Mouse (Mus musculus) cerebellum, adult 2 months (tissue): ENCODE data around the gene Hdc.

Experiments used
- CTCF ChIP-seq: fragments of 200-500 bp; IDR thresholded peaks from 2 replicates; pipeline ENCODE4 v1.5.1; 2011; ENCODE audit warnings: low read depth, mild to moderate bottlenecking, control low read depth, low read length, moderate library complexity, borderline replicate concordance; ENCODE audit not compliant: insufficient read depth
- POLR2A ChIP-seq: fragments of 200-500 bp; IDR thresholded peaks from 2 replicates; pipeline ENCODE4 v1.6.1; 2011; ENCODE audit warnings: low read length, control low read depth, borderline replicate concordance; ENCODE audit not compliant: insufficient read depth

- TF ChIP-seq CTCF (no peak), POLR2A (no peak)
Observed at GRCm38 (mm10) chr2:126665984-126666383, 46.9 kb upstream of the Hdc start.
